Comparison of ENCODE assay signal across 13 mouse cellular contexts in genomic region chr4:150743508-150743907, GRCm38 (mm10).
DNase-seq lines count a peak whose midpoint lies in the region; ATAC-seq and TF ChIP-seq lines count a peak whose summit lies in the region.
"Had no signal": no experiment of that assay in that cellular context is flagged by ENCODE, and none has a peak within 500 bp of the region (broad histone marks: within the 10 kb centered on the region; RNA-seq: fewer than 3 reads in every experiment).

No protein-coding gene starts in this region.

- no peak for TF ChIP-seq CTCF in lung, adult 2 months (IDR thresholded peaks at IDR 0.05; ENCODE audit: insufficient read depth, low read length)
- no peak for TF ChIP-seq CTCF in brain, embryonic 14.5 days (IDR thresholded peaks at IDR 0.05; ENCODE audit: borderline replicate concordance, extremely low read depth, insufficient read depth, insufficient read length)

- H3K4me3 ChIP-seq in lung, adult 2 months (replicated peaks; ENCODE audit: extremely low read depth, low read depth, low read length): no peak overlapping the region
- no peak overlapping the region for H3K4me3 ChIP-seq in midbrain, embryonic 13.5 days (replicated peaks)
- H3K4me3 ChIP-seq: erythroblast, embryonic 14.5 days had no signal

- H3K4me2 ChIP-seq in midbrain, embryonic 13.5 days (replicated peaks): no peak overlapping the region

- TF ChIP-seq POLR2A in lung, adult 2 months (IDR thresholded peaks at IDR 0.05; ENCODE audit: borderline replicate concordance, extremely low read depth, low read depth, low read length): 0 out of 2 replicates have a peak, but pooled peaks have one; percentile 1
- TF ChIP-seq POLR2A in brain, embryonic 14.5 days (IDR thresholded peaks at IDR 0.05; ENCODE audit: borderline replicate concordance, extremely low read depth, insufficient read depth, insufficient read length, poor library complexity, severe bottlenecking): no peak

- H3K9ac ChIP-seq in midbrain, embryonic 13.5 days (replicated peaks): no peak overlapping the region

- no peaks in the 10 kb centered on the region for H3K36me3 ChIP-seq in midbrain, embryonic 13.5 days

- no peak for DNase-seq in lung, adult 2 months
- no peak for DNase-seq in lung, postnatal 4 days
- peak; percentile 40 for DNase-seq in NIH3T3 (ENCODE audit: low read depth)
- peak; percentile 36 for DNase-seq in brain, embryonic 14.5 days (ENCODE audit: low read depth)
- DNase-seq in yolk sac, embryonic 10.5 days (ENCODE audit: low spot score): no peak
- DNase-seq in cerebellum, postnatal 4 days (ENCODE audit: low spot score in 2 of 2): no peak
- DNase-seq: cerebellum, postnatal 25 days; gastrocnemius, postnatal 10 days; kidney, adult 11 months; right cerebral cortex, postnatal 25 days had no signal

- ATAC-seq in midbrain, embryonic 13.5 days: 0 out of 2 replicates have a peak, but pooled peaks have one; percentile 46

- H3K9me3 ChIP-seq in midbrain, embryonic 13.5 days: no peaks in the 10 kb centered on the region

- no peaks in the 10 kb centered on the region for H3K27me3 ChIP-seq in midbrain, embryonic 13.5 days

- no peak overlapping the region for H3K27ac ChIP-seq in midbrain, embryonic 13.5 days
- H3K27ac ChIP-seq: macrophage had no signal

- H3K4me1 ChIP-seq in lung, adult 2 months (ENCODE audit: control insufficient read depth, insufficient read depth, low read length): peaks cover 5% of the 10 kb centered on the region
- peaks cover 16% of the 10 kb centered on the region; the same call in 1 of the 2 replicates for H3K4me1 ChIP-seq in midbrain, embryonic 13.5 days (replicated peaks)

- 55% methylated on average over 8 of the region's 8 CpGs for WGBS in lung, adult 2 months
- WGBS in midbrain, embryonic 13.5 days: 66% methylated on average over 8 of the region's 8 CpGs

Comparison
In these comparisons a context has a peak if more than half of its experiments do, and no peak if none do; other contexts are left out.
1. DNase-seq: peak in NIH3T3 (single experiment) and brain, embryonic 14.5 days (single experiment); none in lung, adult 2 months (single experiment), lung, postnatal 4 days (0 of 2), yolk sac, embryonic 10.5 days (single experiment) and cerebellum, postnatal 4 days (0 of 2).